Mouse (Mus musculus): Measurements from ENCODE around the gene Rtkn2. TPM values are rescaled to one million over a fixed set of nuclear protein-coding genes. Genes with fewer than 3 reads are reported as not detected.

Rtkn2 gene
- 2.4 and 3.0 TPM in 2 replicates for total RNA-seq (2014; rRNA removed)
- polyA plus RNA-seq (2015; fragmentation: Nextera tagmentation; extraction: Ambion mirVana), result 2.8 TPM in 2 replicates

- H3K4me3 ChIP-seq (ENCODE audit: low read depth, low read length), result peak within 1 kb of the TSS; percentile 70
- peak within 1 kb of the TSS; percentile 60 for H3K9ac ChIP-seq (replicated peaks; ENCODE audit: low read length, poor library complexity, severe bottlenecking)
- H3K4me2 ChIP-seq (ENCODE audit: low read depth, low read length, poor library complexity, severe bottlenecking), result peak within 1 kb of the TSS; percentile 100
- whole genome bisulfite sequencing, result under 1% methylated on average over 57 of the region's 57 CpGs
- DNase-seq (ENCODE audit: low spot score), result peak; percentile 98
- TF ChIP-seq CTCF (IDR thresholded peaks at IDR 0.05), result peak; percentile 52
- no peaks in the 10 kb centered on the region for H3K36me3 ChIP-seq (ENCODE audit: insufficient read depth, low read length)
- no peaks in the 10 kb centered on the region for H3K27me3 ChIP-seq (ENCODE audit: insufficient read depth, low read length)
- peak within 1 kb of the TSS; percentile 55; the same call in 1 of the 2 replicates for H3K27ac ChIP-seq (ENCODE audit: low read depth, low read length)
- ATAC-seq (ENCODE audit: low FRiP score), result peak; percentile 98
- no peaks in the 10 kb centered on the region for H3K9me3 ChIP-seq (ENCODE audit: low read length)
- H3K4me1 ChIP-seq (ENCODE audit: insufficient read depth, low read length), result no peaks in the 10 kb centered on the region
Measured at GRCm38 (mm10) chr10:67979401-67980157, at the start of gene Rtkn2. TSS of gene Rtkn2 (plus strand) at chr10:67979570.

- no peaks in the 10 kb centered on the region for H3K9me3 ChIP-seq (ENCODE audit: low read length)
- H3K4me1 ChIP-seq (ENCODE audit: insufficient read depth, low read length), result no peaks in the 10 kb centered on the region
- no peaks in the 10 kb centered on the region for H3K27me3 ChIP-seq (ENCODE audit: insufficient read depth, low read length)
- no peaks in the 10 kb centered on the region for H3K36me3 ChIP-seq (ENCODE audit: insufficient read depth, low read length)
- no peak for TF ChIP-seq CTCF (IDR thresholded peaks at IDR 0.05)
- ATAC-seq (ENCODE audit: low FRiP score) (no peak), DNase-seq (ENCODE audit: low spot score) (no peak)
- no peak overlapping the region for H3K4me2 ChIP-seq (ENCODE audit: low read depth, low read length, poor library complexity, severe bottlenecking)
- no peak overlapping the region for H3K9ac ChIP-seq (replicated peaks; ENCODE audit: low read length, poor library complexity, severe bottlenecking)
- no peak overlapping the region for H3K27ac ChIP-seq (ENCODE audit: low read depth, low read length)
- 84% methylated on average over 4 of the region's 4 CpGs for WGBS
- no peak overlapping the region for H3K4me3 ChIP-seq (ENCODE audit: low read depth, low read length)
Measured at GRCm38 (mm10) chr10:67931328-67931727, 48.0 kb upstream of the Rtkn2 start.

GRCm38 (mm10) chr10:67932780-67933179 lies 46.6 kb upstream of the Rtkn2 start:
- DNase-seq (ENCODE audit: low spot score), result no peak
- Histone ChIP-seq H3K4me1 (ENCODE audit: insufficient read depth, low read length) (no peaks in the 10 kb centered on the region), H3K27ac (ENCODE audit: low read depth, low read length) (no peak overlapping the region), H3K27me3 (ENCODE audit: insufficient read depth, low read length) (no peaks in the 10 kb centered on the region), H3K4me3 (ENCODE audit: low read depth, low read length) (no peak overlapping the region), H3K4me2 (ENCODE audit: low read depth, low read length, poor library complexity, severe bottlenecking) (no peak overlapping the region), H3K9me3 (ENCODE audit: low read length) (no peaks in the 10 kb centered on the region), H3K36me3 (ENCODE audit: insufficient read depth, low read length) (no peaks in the 10 kb centered on the region), H3K9ac (replicated peaks; ENCODE audit: low read length, poor library complexity, severe bottlenecking) (no peak overlapping the region)
- no peak for ATAC-seq (ENCODE audit: low FRiP score)
- WGBS, result 92% methylated on average over 11 of the region's 11 CpGs
- no peak for TF ChIP-seq CTCF (IDR thresholded peaks at IDR 0.05)

- H3K4me2 ChIP-seq (ENCODE audit: low read depth, low read length, poor library complexity, severe bottlenecking), result no peak overlapping the region
- no peak for DNase-seq (ENCODE audit: low spot score)
- no peaks in the 10 kb centered on the region for H3K27me3 ChIP-seq (ENCODE audit: insufficient read depth, low read length)
- TF ChIP-seq CTCF (IDR thresholded peaks at IDR 0.05), result no peak
- H3K9ac ChIP-seq (replicated peaks; ENCODE audit: low read length, poor library complexity, severe bottlenecking), result no peak overlapping the region
- H3K4me1 ChIP-seq (ENCODE audit: insufficient read depth, low read length), result no peaks in the 10 kb centered on the region
- H3K4me3 ChIP-seq (ENCODE audit: low read depth, low read length), result no peak overlapping the region
- 79% methylated on average over 4 of the region's 4 CpGs for WGBS
- no peak overlapping the region for H3K27ac ChIP-seq (ENCODE audit: low read depth, low read length)
- no peak for ATAC-seq (ENCODE audit: low FRiP score)
- H3K9me3 ChIP-seq (ENCODE audit: low read length), result no peaks in the 10 kb centered on the region
- no peaks in the 10 kb centered on the region for H3K36me3 ChIP-seq (ENCODE audit: insufficient read depth, low read length)
Measured at GRCm38 (mm10) chr10:67936944-67937343, 42.4 kb upstream of the Rtkn2 start.

- Histone ChIP-seq H3K4me3 (ENCODE audit: low read depth, low read length) (no peak overlapping the region), H3K4me1 (ENCODE audit: insufficient read depth, low read length) (no peaks in the 10 kb centered on the region), H3K27me3 (ENCODE audit: insufficient read depth, low read length) (no peaks in the 10 kb centered on the region), H3K27ac (ENCODE audit: low read depth, low read length) (no peak overlapping the region), H3K36me3 (ENCODE audit: insufficient read depth, low read length) (no peaks in the 10 kb centered on the region), H3K9ac (replicated peaks; ENCODE audit: low read length, poor library complexity, severe bottlenecking) (no peak overlapping the region), H3K9me3 (ENCODE audit: low read length) (no peaks in the 10 kb centered on the region), H3K4me2 (ENCODE audit: low read depth, low read length, poor library complexity, severe bottlenecking) (no peak overlapping the region)
- ATAC-seq (ENCODE audit: low FRiP score) (no peak), DNase-seq (ENCODE audit: low spot score) (no peak)
- TF ChIP-seq CTCF (IDR thresholded peaks at IDR 0.05), result no peak
- 94% methylated on average over 5 of the region's 5 CpGs for WGBS
Measured at GRCm38 (mm10) chr10:67937775-67938174, 41.6 kb upstream of the Rtkn2 start.

- Histone ChIP-seq H3K4me3 (ENCODE audit: low read depth, low read length) (no peak overlapping the region), H3K27ac (ENCODE audit: low read depth, low read length) (no peak overlapping the region), H3K4me2 (ENCODE audit: low read depth, low read length, poor library complexity, severe bottlenecking) (no peak overlapping the region), H3K9me3 (ENCODE audit: low read length) (no peaks in the 10 kb centered on the region), H3K36me3 (ENCODE audit: insufficient read depth, low read length) (no peaks in the 10 kb centered on the region), H3K9ac (replicated peaks; ENCODE audit: low read length, poor library complexity, severe bottlenecking) (no peak overlapping the region), H3K4me1 (ENCODE audit: insufficient read depth, low read length) (no peaks in the 10 kb centered on the region), H3K27me3 (ENCODE audit: insufficient read depth, low read length) (no peaks in the 10 kb centered on the region)
- TF ChIP-seq CTCF (IDR thresholded peaks at IDR 0.05), result no peak
- WGBS, result 62% methylated on average over 12 of the region's 12 CpGs
- no peak for DNase-seq (ENCODE audit: low spot score)
- ATAC-seq (ENCODE audit: low FRiP score), result no peak
Measured at GRCm38 (mm10) chr10:67939546-67939945, 39.8 kb upstream of the Rtkn2 start.

All from midbrain, postnatal 0 days (tissue).